ENCODE assay signal across 9 mouse cellular contexts in the genomic region with DNA sequence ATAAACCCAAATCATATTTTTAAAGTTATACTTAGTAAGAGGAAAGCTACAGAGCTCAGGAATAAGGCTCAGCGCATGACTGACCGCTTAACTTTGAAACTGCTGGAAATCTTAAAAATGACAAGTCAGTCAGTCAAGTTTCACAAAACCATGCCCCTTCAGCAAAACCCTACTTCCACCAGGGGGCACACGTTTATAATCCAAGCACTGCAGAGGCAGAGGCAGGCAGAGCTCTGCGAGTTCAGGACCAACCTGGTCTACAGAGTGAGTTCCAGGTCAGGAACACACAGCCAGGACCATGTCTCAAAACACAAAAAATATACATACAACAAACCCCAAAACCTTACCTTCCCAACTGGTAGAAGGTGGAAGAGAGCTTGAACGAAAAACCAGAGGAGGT. TPM values are rescaled to one million over a fixed set of nuclear protein-coding genes. Genes with fewer than 3 reads are reported as not detected.
DNase-seq lines count a peak whose midpoint lies in the region; ATAC-seq and TF ChIP-seq lines count a peak whose summit lies in the region.
"Had no signal": no experiment of that assay in that cellular context is flagged by ENCODE, and none has a peak within 500 bp of the region (broad histone marks: within the 10 kb centered on the region; RNA-seq: fewer than 3 reads in every experiment).

No protein-coding gene starts in this region.

- no peak overlapping the region for H3K9ac ChIP-seq in hindbrain, embryonic 14.5 days
- H3K9ac ChIP-seq: limb, embryonic 12.5 days had no signal

- no peak for DNase-seq in gastrocnemius, adult 2 months
- no peak for DNase-seq in gastrocnemius, adult 18-20 months (ENCODE audit: low spot score)
- DNase-seq in CD4-positive helper T cell, adult 2 months (ENCODE audit: low read depth, low spot score), result peak; percentile 62
- DNase-seq in induced T-regulatory cell, adult 2 months (ENCODE audit: low read depth), result peak; percentile 80
- no peak for DNase-seq in hindbrain, embryonic 14.5 days (ENCODE audit: low spot score)
- DNase-seq in frontal cortex, postnatal 36 days (ENCODE audit: low spot score in 2 of 2), result no peak
- no peak for DNase-seq in layer of hippocampus, postnatal 36 days

- WGBS in hindbrain, embryonic 14.5 days, result 93% methylated on average over 5 of the region's 5 CpGs

- H3K36me3 ChIP-seq in hindbrain, embryonic 14.5 days (replicated peaks; ENCODE audit: control insufficient read depth, insufficient read depth), result peaks cover 92% of the 10 kb centered on the region

- no peaks in the 10 kb centered on the region for H3K9me3 ChIP-seq in hindbrain, embryonic 14.5 days (ENCODE audit: control insufficient read depth, low read length)
- H3K9me3 ChIP-seq: limb, embryonic 12.5 days had no signal

- no peak overlapping the region for H3K4me3 ChIP-seq in gastrocnemius, adult 2 months
- H3K4me3 ChIP-seq in hindbrain, embryonic 14.5 days (replicated peaks; ENCODE audit: low read length), result no peak overlapping the region
- H3K4me3 ChIP-seq: limb, embryonic 12.5 days had no signal

- H3K27ac ChIP-seq in gastrocnemius, adult 2 months, result no peak overlapping the region
- H3K27ac ChIP-seq in hindbrain, embryonic 14.5 days, result no peak overlapping the region
- H3K27ac ChIP-seq: limb, embryonic 12.5 days had no signal

- intact Hi-C loops in gastrocnemius, adult 2 months (cut with DNase I), result loop anchor here (5.0 kb wide), 1 partner anchor 54 kb away; no protein-coding TSS in a partner anchor

- H3K27me3 ChIP-seq in hindbrain, embryonic 14.5 days (ENCODE audit: control insufficient read depth, insufficient read depth, low read length), result no peaks in the 10 kb centered on the region
- H3K27me3 ChIP-seq: limb, embryonic 12.5 days had no signal

- no peak overlapping the region for H3K4me2 ChIP-seq in hindbrain, embryonic 14.5 days (replicated peaks)
- H3K4me2 ChIP-seq: limb, embryonic 12.5 days had no signal

- peak; percentile 61; the same call in 1 of the 2 replicates for ATAC-seq in neutrophil, adult 5-6 weeks (ENCODE audit: extremely low read depth, insufficient number of reproducible peaks, low FRiP score, poor library complexity, severe bottlenecking)
- ATAC-seq in hindbrain, embryonic 14.5 days (ENCODE audit: low FRiP score), result no peak

- TF ChIP-seq CTCF in gastrocnemius, adult 2 months (IDR thresholded peaks at IDR 0.05), result peak; percentile 36

- no peaks in the 10 kb centered on the region for H3K4me1 ChIP-seq in hindbrain, embryonic 14.5 days (replicated peaks; ENCODE audit: control insufficient read depth, insufficient read depth, low read length)
- H3K4me1 ChIP-seq: limb, embryonic 12.5 days had no signal

RNA-seq across cellular contexts. Expression of a gene that starts 14.5 kb away (rescaled TPM):
- total RNA-seq in gastrocnemius, adult 2 months (2021), result 10 to 100 TPM; 22.4 to 25.9 TPM
- 10 to 100 TPM; 20.7 to 24.4 TPM for total RNA-seq in gastrocnemius, adult 18-20 months (2021)
- 344 and 351 TPM in 2 replicates for total RNA-seq in neutrophil, adult 5-6 weeks (2017)
- 30.5 and 37.5 TPM in 2 replicates for polyA plus RNA-seq in hindbrain, embryonic 14.5 days (2014; fragmentation: Nextera tagmentation; extraction: Ambion mirVana)
- total RNA-seq in layer of hippocampus, postnatal 36 days (2021), result 10 to 100 TPM; 10.3 to 18.0 TPM

Comparison
In these comparisons a context has a peak if more than half of its experiments do, and no peak if none do; other contexts are left out.
1. DNase-seq: peak in CD4-positive helper T cell, adult 2 months (single experiment) and induced T-regulatory cell, adult 2 months (single experiment); none in gastrocnemius, adult 2 months (single experiment), gastrocnemius, adult 18-20 months (single experiment), hindbrain, embryonic 14.5 days (single experiment), frontal cortex, postnatal 36 days (0 of 2) and layer of hippocampus, postnatal 36 days (0 of 2).
2. RNA of a gene that starts 14.5 kb away (total RNA-seq): 344 to 351 TPM in neutrophil, adult 5-6 weeks; 22.4 to 25.9 TPM in gastrocnemius, adult 2 months, 20.7 to 24.4 TPM in gastrocnemius, adult 18-20 months and 10.3 to 18.0 TPM in layer of hippocampus, postnatal 36 days; every median in the first group is over 10 times any median in the second.